Mouse (Mus musculus) liver, postnatal 0 days (tissue): ENCODE measurements around the gene Havcr2.

Source experiments
- CTCF ChIP-seq: sonication (generic); IDR thresholded peaks from 2 replicates; pipeline ENCODE4 v1.5.1; 2016; ENCODE audit warnings: antibody characterized with exemption, low read depth
- EP300 ChIP-seq: IDR thresholded peaks from 2 replicates; pipeline ENCODE4 v1.6.1; 2016; ENCODE audit warnings: antibody characterized with exemption, low read depth, mild to moderate bottlenecking

DNA sequence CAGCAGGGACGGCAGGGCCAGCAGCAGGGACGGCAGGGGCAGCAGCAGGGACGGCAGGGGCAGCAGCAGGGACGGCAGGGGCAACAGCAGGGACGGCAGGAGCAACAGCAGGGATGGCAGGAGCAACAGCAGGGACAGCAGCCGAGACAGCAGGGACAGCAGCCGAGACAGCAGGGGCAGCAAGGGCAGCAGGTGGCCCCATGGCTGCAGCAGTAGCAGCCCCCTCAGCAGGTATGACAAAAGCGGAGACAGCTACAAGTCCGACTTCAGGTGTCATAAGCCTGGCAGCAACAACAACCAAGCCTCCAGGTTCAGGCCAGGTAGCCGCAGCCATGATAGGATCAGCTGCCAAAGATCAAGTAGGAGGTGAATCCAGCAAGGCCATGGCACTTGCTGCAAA, 48.0 kb upstream of the Havcr2 start:
- TF ChIP-seq EP300 (no peak), CTCF (no peak)
